Mouse (Mus musculus) spleen, postnatal 14 days (tissue): Measurements from ENCODE around the gene Tmem232.
"Not testable (repeated sequence)": the region's sequence is repeated elsewhere in the genome, so short reads cannot be mapped to it uniquely, and the experiment has no call there.

Source experiments
- DNase-seq, 2 experiments: peaks; one replicate each; pipeline ENCODE4 v3.0.0; 2021 to 2022; ENCODE audit warnings: low spot score in 2 of 2

The Tmem232 gene

GRCm38 (mm10) chr17:65540441-65541272 is at the start of gene Tmem232:
TSS of gene Tmem232 (minus strand) at chr17:65540782.
- no peak for DNase-seq

DNA sequence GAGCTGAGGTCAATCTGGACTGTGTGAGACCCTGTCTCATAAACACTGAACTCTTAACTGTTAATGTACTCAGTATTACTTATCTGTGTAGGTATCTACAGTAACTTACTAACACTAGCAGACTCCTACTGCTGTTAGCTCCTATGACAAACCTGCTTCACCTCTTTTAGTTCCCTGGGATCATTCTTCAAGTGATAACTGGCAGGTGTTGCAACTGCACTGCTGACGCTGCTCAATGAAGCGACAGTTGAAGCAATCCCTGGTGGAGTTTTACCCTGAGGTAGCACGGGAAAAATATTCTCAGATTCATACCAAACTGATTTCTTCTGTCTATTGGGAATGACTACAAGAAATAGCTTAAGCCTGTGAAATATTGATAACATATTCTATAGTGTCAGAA is 46.3 kb upstream of the Tmem232 start:
- no peak for DNase-seq

- DNase-seq: no peak
Measured at GRCm38 (mm10) chr17:65581440-65581839, 40.9 kb upstream of the Tmem232 start.

GRCm38 (mm10) chr17:65579766-65580165 is 39.2 kb upstream of the Tmem232 start:
- DNase-seq: no peak

- no peak for DNase-seq
Measured at GRCm38 (mm10) chr17:65575339-65575738, 34.8 kb upstream of the Tmem232 start.

- no peak for DNase-seq
Measured at GRCm38 (mm10) chr17:65574850-65575249, 34.3 kb upstream of the Tmem232 start.

DNA sequence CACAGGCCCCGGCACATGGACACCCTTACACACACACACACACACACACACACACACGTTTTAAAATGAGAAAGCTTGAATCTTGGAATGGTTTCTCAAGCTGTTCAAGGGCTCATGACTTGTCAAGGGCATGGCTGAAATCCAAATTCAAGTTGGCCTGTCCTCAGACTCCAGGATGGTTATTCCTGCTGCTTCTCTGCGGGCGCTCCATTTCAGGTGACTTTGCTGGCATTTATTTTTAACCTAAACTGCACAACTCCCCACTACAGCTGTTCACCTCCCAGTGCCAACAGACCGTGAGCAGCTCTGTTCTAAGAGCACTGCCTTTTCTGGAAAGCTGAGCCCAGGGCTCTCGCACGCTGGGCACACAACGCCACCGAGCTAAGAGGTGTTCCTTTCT is 31.3 kb upstream of the Tmem232 start:
- no peak for DNase-seq

DNA sequence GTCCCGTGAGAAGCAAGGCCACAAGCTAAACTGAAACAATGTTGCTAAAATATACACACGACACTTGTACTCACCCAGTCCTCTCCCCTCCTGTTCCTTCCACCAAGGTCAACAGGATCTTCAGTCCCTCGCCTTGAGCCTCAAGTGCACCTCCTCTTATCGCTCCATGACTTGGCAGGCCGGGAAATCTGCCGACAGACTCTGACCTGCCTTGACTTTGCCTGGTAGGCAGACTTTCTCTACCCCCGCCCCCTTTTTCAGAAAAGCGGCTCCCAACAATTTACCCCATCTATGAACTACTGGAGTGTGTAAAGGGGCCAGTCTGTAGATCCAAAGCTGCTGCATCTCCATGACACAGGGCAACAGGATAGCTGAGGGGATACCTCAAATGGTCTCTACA is 30.9 kb upstream of the Tmem232 start:
- no peak for DNase-seq

- DNase-seq: no peak
Measured at GRCm38 (mm10) chr17:65564189-65564588, 23.6 kb upstream of the Tmem232 start.

DNA sequence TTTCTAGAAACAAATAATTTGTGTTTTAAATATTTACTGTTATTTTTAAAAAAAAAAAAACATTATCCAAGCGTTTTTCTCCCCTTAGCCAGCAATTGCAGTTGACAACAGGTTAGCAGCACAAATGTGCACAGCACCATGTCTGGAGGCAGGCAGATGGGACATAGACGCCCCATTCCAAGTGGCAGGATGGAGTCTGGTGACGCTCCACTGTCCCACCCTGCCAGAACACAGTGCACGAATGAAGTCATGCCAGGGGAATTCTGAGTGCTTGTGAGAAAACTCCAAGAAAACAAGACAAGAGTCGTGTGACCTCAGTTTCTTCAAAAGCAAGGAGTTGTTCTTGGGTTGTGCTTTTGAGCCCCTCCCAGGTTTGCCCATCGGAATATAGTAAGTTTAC is 22.8 kb upstream of the Tmem232 start:
- no peak for DNase-seq

- DNase-seq: peak in 1 of 2 experiments; percentile 49
Measured at GRCm38 (mm10) chr17:65562761-65563160, 22.2 kb upstream of the Tmem232 start.

DNA sequence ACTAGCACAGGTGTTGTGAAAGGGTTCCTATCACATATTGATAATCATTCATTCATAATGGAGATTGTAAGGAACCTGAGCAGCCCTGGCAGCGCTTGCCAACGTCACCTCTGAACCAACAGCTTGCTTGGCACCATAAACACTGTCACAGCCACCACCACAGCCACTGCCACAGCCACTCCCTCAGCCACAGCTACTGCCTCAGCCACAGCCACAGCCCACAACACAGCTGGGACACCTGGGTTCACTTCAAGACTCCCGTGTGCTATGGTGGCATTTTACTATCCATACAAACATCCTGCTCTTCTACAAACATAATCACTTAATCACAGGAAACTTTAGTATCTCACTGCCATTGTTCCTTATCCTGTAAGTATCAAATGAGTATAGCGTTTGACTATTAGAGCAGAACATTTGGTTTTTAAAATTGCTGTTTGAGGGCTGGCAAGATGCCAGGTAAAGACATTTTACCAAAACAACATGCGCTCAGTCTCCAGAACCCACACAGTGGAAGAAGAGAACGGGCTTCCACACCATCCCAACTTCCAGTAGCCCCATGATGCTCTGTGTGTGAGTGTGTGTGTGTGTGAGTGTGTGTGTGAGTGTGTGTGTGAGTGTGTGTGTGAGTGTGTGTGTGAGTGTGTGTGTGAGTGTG is 20.9 kb upstream of the Tmem232 start:
- no peak for DNase-seq

GRCm38 (mm10) chr17:65559273-65559672 is 18.7 kb upstream of the Tmem232 start:
- peak in 1 of 2 experiments; percentile 32 for DNase-seq

GRCm38 (mm10) chr17:65558788-65559187 is 18.2 kb upstream of the Tmem232 start:
- no peak for DNase-seq

GRCm38 (mm10) chr17:65558217-65558616 is 17.6 kb upstream of the Tmem232 start:
- DNase-seq: peak in 1 of 2 experiments; percentile 49

GRCm38 (mm10) chr17:65557212-65557611 is 16.6 kb upstream of the Tmem232 start:
- no peak for DNase-seq

- no peak for DNase-seq
Measured at GRCm38 (mm10) chr17:65556798-65557197, 16.2 kb upstream of the Tmem232 start.

DNA sequence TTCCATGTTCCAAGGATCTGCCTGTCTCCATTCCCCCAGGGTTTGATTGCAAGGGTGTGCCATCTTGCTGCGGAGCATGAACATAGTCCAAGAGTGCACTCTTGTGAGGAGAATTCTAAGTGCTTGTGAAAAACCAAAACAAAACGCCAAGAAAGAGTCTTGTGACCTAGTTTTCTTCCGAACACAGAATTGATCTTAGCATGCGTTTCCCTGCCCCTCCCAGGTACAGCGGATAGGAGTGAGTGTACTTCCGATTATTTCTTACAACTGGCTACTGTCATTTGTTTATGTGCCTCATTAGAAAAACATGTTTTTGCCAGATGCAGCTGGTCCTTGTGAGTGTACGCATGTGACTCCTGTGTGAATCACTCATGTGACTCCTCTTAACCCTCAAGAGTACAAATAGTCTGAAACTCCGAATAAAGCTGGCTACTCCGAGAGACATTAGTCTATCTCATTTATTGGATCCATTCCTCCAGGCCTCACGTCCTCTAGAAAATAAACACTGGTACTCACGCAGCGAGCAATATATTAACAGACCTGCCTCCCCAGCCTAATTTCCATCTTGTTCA is 11.9 kb upstream of the Tmem232 start:
- DNase-seq: no peak

DNA sequence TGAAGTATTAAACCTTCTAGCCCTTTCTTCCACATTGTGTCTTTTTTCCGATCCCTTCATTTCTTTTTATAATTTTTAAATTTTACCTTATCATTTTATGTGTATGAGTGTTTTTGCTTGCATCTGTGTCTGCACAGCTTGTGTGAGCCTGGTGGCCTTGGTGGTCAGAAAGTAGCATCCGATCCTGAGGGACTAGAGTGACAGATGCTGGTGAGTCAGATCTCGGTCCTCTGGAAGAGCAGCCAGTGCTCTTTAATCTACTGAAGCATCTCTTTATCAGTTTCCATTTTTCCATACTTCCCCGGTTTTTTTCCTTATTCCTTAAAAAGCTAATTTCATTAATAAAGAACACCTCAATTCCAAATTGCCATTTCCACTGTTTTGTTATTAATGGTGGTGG is 9.8 kb upstream of the Tmem232 start:
- no peak for DNase-seq

DNA sequence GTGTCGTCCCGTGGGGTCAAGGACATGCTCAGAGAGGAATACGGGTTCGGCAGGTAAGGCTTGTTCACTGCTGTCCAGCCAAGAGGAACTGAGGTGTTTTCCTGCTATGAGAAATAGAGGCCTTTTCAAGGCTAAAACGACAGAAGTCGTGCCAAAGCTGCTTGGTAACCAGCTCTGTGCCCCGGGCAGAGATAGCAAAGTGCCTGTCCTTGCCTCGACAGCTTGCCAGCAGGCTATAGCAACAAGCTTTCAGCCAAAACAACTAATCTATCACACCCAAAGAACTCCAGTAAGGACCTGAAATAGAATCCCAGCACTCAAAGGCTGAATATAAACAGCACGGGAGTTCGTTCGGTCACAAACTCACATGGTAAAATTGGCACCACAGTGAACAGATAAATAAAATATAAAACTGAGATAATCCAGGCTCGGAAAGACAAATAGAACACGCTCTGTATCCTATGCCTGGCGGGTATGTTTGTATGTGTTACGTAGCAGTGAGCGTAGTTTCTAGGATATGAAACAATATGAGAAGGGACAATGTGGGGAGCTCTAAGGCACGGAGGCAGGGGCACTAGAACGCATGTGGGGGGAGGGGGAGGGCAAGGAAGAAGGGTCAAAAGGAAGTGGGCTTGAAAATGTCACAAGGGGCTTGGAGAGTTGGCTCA is 8.2 kb upstream of the Tmem232 start:
- no peak for DNase-seq

GRCm38 (mm10) chr17:65546221-65546620 is 5.6 kb upstream of the Tmem232 start:
- DNase-seq: not testable (repeated sequence)

GRCm38 (mm10) chr17:65536156-65536555 is 4.4 kb downstream of the Tmem232 start:
- no peak for DNase-seq
